Mouse (Mus musculus): ENCODE data around the gene Swt1. TPM values are rescaled to one million over a fixed set of nuclear protein-coding genes. Genes with fewer than 3 reads are reported as not detected.

Swt1 gene
- polyA plus RNA-seq, 1 experiment = 109 TPM

- H3K4me1 ChIP-seq (ENCODE audit: control insufficient read depth, insufficient read depth, low read length) = no peaks in the 10 kb centered on the region
- no peak overlapping the region for H3K4me3 ChIP-seq (ENCODE audit: low read depth, low read length)
- no peak overlapping the region for H3K9ac ChIP-seq (ENCODE audit: low read depth, poor library complexity, severe bottlenecking)
- TF ChIP-seq CTCF (IDR thresholded peaks at IDR 0.05; ENCODE audit: low read depth, low read length) = no peak
- no peak for TF ChIP-seq EP300 (IDR thresholded peaks at IDR 0.05; ENCODE audit: insufficient read depth, low read depth, low read length)
- no peak for TF ChIP-seq POLR2A (IDR thresholded peaks at IDR 0.05; ENCODE audit: insufficient read depth, low read length)
- no peaks in the 10 kb centered on the region for H3K36me3 ChIP-seq (ENCODE audit: control insufficient read depth, insufficient read depth, low read length, poor library complexity, severe bottlenecking)
- no peaks in the 10 kb centered on the region for H3K9me3 ChIP-seq (replicated peaks; ENCODE audit: control insufficient read depth, insufficient read depth, low read length, poor library complexity, severe bottlenecking)
- H3K27ac ChIP-seq (ENCODE audit: insufficient read depth, low read length) = no peak overlapping the region
- peaks cover 1% of the 10 kb centered on the region; the same call in 1 of the 2 replicates for H3K27me3 ChIP-seq (ENCODE audit: control insufficient read depth, insufficient read depth, low read length, poor library complexity, severe bottlenecking)
Observed at GRCm38 (mm10) chr1:151325328-151325727, 102.9 kb downstream of the Swt1 start.

DNA sequence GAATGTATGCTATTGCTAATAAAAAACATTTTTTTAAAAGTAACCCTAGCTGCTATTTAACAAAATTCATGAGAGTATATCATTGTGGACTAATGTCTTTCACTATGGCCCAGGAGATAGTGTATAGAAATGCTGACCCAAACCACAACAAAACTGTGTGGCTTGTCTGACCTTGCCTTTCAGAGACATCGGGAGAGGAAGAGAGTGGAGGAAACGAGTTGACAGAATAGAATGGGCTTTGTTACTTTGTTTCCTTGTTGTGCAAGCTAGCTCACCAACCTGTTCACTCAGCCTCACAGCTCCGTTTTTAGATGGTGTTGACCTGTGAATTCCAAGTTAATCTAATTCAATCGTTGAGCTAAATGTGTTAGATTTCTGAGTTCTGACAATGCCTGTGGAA is 107.8 kb downstream of the Swt1 start:
- Histone ChIP-seq H3K27me3 (ENCODE audit: control insufficient read depth, insufficient read depth, low read length, poor library complexity, severe bottlenecking) (peaks cover 1% of the 10 kb centered on the region; the same call in 1 of the 2 replicates), H3K4me3 (ENCODE audit: low read depth, low read length) (no peak overlapping the region), H3K36me3 (ENCODE audit: control insufficient read depth, insufficient read depth, low read length, poor library complexity, severe bottlenecking) (no peaks in the 10 kb centered on the region), H3K9ac (ENCODE audit: low read depth, poor library complexity, severe bottlenecking) (no peak overlapping the region), H3K9me3 (replicated peaks; ENCODE audit: control insufficient read depth, insufficient read depth, low read length, poor library complexity, severe bottlenecking) (no peaks in the 10 kb centered on the region), H3K4me1 (ENCODE audit: control insufficient read depth, insufficient read depth, low read length) (no peaks in the 10 kb centered on the region), H3K27ac (ENCODE audit: insufficient read depth, low read length) (no peak overlapping the region)
- TF ChIP-seq EP300 (IDR thresholded peaks at IDR 0.05; ENCODE audit: insufficient read depth, low read depth, low read length) = no peak
- no peak for TF ChIP-seq POLR2A (IDR thresholded peaks at IDR 0.05; ENCODE audit: insufficient read depth, low read length)
- TF ChIP-seq CTCF (IDR thresholded peaks at IDR 0.05; ENCODE audit: low read depth, low read length) = no peak

DNA sequence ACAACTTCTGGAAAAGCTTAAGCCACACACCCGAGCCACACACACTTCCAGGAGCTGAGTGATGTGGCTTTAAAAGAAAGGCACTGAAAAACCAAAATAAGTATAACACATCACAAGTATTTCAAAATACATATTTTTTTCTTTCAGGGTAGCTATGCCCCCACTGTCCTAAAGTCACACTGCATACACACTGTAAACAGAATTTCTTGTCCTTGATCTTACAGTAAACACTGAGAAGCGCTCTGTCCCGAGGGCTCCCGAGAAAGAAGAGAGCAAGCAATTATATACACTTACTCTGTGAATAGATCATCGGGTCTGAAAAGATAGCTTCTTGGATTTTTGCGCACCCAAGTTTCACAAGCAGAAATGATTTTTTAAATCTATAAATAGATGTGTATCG is 109.0 kb downstream of the Swt1 start:
- Histone ChIP-seq H3K4me3 (ENCODE audit: low read depth, low read length) (no peak overlapping the region), H3K27me3 (ENCODE audit: control insufficient read depth, insufficient read depth, low read length, poor library complexity, severe bottlenecking) (no peaks in the 10 kb centered on the region), H3K4me1 (ENCODE audit: control insufficient read depth, insufficient read depth, low read length) (no peaks in the 10 kb centered on the region), H3K9ac (ENCODE audit: low read depth, poor library complexity, severe bottlenecking) (no peak overlapping the region), H3K36me3 (ENCODE audit: control insufficient read depth, insufficient read depth, low read length, poor library complexity, severe bottlenecking) (no peaks in the 10 kb centered on the region), H3K9me3 (replicated peaks; ENCODE audit: control insufficient read depth, insufficient read depth, low read length, poor library complexity, severe bottlenecking) (no peaks in the 10 kb centered on the region), H3K27ac (ENCODE audit: insufficient read depth, low read length) (no peak overlapping the region)
- TF ChIP-seq EP300 (IDR thresholded peaks at IDR 0.05; ENCODE audit: insufficient read depth, low read depth, low read length) (no peak), CTCF (IDR thresholded peaks at IDR 0.05; ENCODE audit: low read depth, low read length) (no peak), POLR2A (IDR thresholded peaks at IDR 0.05; ENCODE audit: insufficient read depth, low read length) (no peak)

Other genes starting within 250 kb of the Swt1 start
- gene Gm47985, start 245.9 kb downstream of the Swt1 start, polyA plus RNA-seq (2011; ENCODE audit: insufficient read depth, insufficient read length, low read depth, missing spikeins) = not detected in 2 replicates
- not detected in 2 replicates for gene Gm8947, start 236.1 kb downstream of the Swt1 start, polyA plus RNA-seq (2011; ENCODE audit: insufficient read depth, insufficient read length, low read depth, missing spikeins)
- gene Gm47995, start 230.0 kb downstream of the Swt1 start, polyA plus RNA-seq (2011; ENCODE audit: insufficient read depth, insufficient read length, low read depth, missing spikeins) = 0.75 TPM in 1 of 2 replicates, not detected in the other
- not detected in 2 replicates for gene 3110040M04Rik, start 224.3 kb downstream of the Swt1 start, polyA plus RNA-seq (2011; ENCODE audit: insufficient read depth, insufficient read length, low read depth, missing spikeins)
- not detected in 2 replicates for gene Gm47996, start 218.3 kb downstream of the Swt1 start, polyA plus RNA-seq (2011; ENCODE audit: insufficient read depth, insufficient read length, low read depth, missing spikeins)
- gene Ivns1abp, start 84.0 kb downstream of the Swt1 start, polyA plus RNA-seq (2011; ENCODE audit: insufficient read depth, insufficient read length, low read depth, missing spikeins) = 140 and 156 TPM in 2 replicates
- 43.3 and 47.6 TPM in 2 replicates for gene Trmt1l, start 87 bp upstream of the Swt1 start, polyA plus RNA-seq (2011; ENCODE audit: insufficient read depth, insufficient read length, low read depth, missing spikeins)
- 135 and 140 TPM in 2 replicates for gene Rnf2, start 72.5 kb upstream of the Swt1 start, polyA plus RNA-seq (2011; ENCODE audit: insufficient read depth, insufficient read length, low read depth, missing spikeins)
- gene Fam129a, start 142.7 kb upstream of the Swt1 start, polyA plus RNA-seq (2011; ENCODE audit: insufficient read depth, insufficient read length, low read depth, missing spikeins) = 19.6 and 19.9 TPM in 2 replicates

Data from ES-Bruce4 (cell line).